Mouse (Mus musculus) left cerebral cortex, postnatal 14 days (tissue): ENCODE measurements around the gene Rbfox2. TPM values are rescaled to one million over a fixed set of nuclear protein-coding genes. Genes with fewer than 3 reads are reported as not detected.

Experiments
- DNase-seq, 2 experiments: peaks; one replicate each; pipeline ENCODE4 v3.0.0; 2021 to 2022; ENCODE audit warnings: low spot score in 2 of 2, mixed read lengths in 1 of 2
- intact Hi-C: fragments of 180-260 bp; cut with DNase I; formaldehyde crosslinking; loops from one replicate; pipeline ENCODE4 v1.15.1; 2025
- total RNA-seq, 2 experiments: library from RNA; stranded (reverse); gene quantifications; 2 replicates each; pipeline ENCODE4 v1.2.3; 2021

Rbfox2 gene
- total RNA-seq, 2 experiments from 2014 or later = 237 to 248 TPM

DNA sequence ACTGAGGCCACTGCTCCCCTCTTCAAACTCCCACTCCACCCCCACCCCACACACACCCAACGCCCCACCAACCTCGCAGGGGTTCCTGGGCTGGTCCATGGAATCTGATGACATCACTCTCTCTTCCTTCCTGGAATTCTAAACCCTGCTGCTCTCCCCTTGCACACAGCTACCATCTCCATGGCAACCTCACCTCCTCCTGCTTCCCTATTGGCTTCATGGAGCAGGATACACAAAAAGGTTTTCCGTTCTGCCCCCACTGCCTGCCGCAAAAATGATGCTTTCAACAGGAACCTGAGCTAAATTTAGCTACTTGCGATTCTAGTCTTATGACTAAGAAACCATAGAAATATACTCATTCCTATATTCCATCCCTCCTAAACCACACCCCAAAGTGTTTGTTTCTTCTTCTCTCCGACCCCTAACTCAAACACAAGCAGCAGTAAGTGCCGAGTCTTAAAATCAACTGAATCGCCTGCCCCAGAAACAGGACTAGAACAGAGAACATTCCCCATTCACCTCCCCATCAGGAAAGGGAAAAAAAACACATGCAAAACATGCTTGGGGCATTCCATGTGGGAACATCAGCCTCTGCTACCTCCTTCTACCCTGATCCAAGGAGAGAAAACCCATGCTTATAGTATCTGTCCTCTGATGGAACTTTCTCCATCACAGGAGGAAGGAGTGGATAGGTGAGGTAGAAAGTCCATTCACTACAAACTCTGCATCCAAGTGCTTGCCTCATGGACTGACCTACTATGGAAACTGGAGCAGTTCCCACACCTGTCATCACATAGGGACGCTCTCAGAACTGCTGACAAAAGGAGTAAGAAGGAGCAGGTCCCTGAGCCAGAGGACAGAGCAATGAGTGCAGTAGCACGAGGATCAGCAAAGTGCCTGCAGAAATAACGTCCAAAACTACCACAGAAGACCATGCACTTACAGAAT lies 61.1 kb downstream of the Rbfox2 start:
- peak; percentile 87 to 95 for DNase-seq
- intact Hi-C loops = no loop called here

GRCm38 (mm10) chr15:77244634-77245033 lies 62.2 kb downstream of the Rbfox2 start:
- intact Hi-C loops = no loop called here
- DNase-seq = no peak

DNA sequence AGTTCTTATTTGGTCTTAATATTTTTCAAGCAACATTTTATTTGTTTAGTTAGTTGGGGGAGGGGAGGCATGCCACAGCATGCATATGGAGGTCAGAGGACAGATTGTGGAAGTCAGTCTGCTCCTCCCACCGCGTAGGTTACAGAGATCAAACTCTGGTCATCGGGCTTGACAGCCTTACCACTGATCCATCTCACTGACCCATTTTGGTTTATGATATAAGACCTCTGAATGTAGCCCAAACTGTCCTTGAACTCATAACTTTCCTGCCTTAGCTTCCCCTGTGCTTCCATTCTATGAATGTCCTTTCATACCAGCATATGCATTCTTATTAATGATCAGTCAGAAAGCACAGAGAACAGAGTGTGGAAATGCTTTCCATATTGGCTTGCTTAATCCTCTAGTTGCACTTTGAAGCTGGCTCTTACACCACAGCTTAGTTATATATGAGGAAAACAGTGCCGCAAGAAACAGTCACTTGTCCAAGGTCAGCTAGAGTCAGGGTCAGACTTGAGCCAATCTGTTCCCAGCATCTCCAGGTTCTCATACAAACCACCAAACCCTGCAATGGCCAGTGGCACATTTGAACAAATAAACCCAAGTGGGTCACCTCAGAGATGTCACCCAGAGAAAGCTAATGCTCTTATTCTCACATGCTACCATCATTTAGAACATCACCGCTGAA lies 62.8 kb downstream of the Rbfox2 start:
- no peak for DNase-seq
- intact Hi-C loops = no loop called here

GRCm38 (mm10) chr15:77240607-77241006 lies 66.2 kb downstream of the Rbfox2 start:
- intact Hi-C loops = no loop called here
- no peak for DNase-seq

DNA sequence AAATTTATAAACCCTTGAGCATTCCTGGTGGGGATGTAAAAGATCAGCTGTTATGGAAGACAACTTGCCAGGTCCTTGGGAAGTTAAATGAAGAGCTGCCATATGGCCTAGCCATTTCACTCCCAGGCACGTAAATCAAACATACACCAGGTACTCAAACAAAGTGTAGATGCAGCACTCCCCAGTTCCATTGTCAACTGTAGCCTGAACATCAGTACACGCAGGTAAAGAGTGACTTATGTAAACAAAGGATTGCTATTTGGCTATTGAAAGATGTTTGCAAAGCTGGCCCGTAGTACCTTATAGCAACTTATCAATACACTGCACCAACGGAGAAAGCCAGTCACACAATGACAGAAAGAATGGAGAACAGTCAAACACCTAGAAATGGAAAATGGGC lies 67.2 kb downstream of the Rbfox2 start:
- DNase-seq = no peak
- intact Hi-C loops = no loop called here

GRCm38 (mm10) chr15:77237661-77238060 lies 69.1 kb downstream of the Rbfox2 start:
- no peak for DNase-seq
- intact Hi-C loops = no loop called here

DNA sequence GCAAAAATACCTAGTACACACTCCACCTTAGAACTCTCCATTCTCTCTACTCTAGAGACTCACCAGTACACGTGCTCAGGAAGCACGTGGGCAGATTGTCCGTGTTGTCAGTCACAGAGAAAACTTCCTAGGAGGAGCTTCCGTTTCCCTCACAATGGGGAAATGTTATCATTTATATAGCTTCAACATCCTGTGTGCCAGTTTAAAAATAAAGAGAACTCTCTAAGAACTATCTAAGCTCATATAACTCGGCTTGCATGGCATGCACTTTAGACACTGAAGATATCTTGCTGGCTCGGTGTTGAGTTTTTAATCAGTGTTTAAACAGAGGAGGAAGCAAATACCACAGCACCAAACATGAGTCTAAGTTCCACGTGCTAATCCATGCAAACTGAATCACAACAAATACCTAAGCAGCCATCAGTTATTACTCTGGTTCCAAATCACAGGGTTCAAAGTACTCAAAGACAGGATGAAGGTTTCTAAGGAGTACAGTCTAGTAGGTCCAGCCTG lies 70.7 kb downstream of the Rbfox2 start:
- no peak for DNase-seq
- intact Hi-C loops = no loop called here

- intact Hi-C loops = no loop called here
- no peak for DNase-seq
Observed at GRCm38 (mm10) chr15:77235551-77235950, 71.3 kb downstream of the Rbfox2 start.

- no peak for DNase-seq
- intact Hi-C loops = no loop called here
Observed at GRCm38 (mm10) chr15:77234296-77234695, 72.5 kb downstream of the Rbfox2 start.

- no peak for DNase-seq
- intact Hi-C loops = no loop called here
Observed at GRCm38 (mm10) chr15:77230144-77230543, 76.7 kb downstream of the Rbfox2 start.

DNA sequence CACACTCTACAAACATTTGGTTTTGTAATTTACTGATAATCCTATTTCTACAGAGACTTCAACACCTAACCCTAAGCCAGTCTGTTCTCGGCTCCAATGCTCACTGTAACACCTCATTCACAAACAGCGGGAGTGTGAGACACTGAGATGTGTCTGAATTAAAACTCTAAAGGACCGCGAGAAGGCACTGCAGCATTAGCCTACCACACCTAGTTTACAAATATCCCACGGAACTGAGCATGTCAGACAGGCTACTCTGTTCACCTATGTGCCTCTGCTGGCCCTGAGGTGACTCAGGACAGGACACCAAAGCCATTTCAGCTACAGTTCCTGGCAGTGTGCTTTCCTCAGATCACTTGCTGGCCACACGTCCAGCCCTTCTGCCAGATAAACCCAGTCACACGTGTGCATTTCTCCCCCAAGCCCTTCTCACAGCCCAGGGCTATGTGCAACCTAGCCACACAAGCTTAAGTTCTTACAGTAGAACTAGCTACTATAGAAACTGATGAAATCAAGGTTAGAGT lies 79.9 kb downstream of the Rbfox2 start:
- intact Hi-C loops = loop anchor here (5.0 kb wide), 1 partner anchor 130 kb away; no protein-coding TSS in a partner anchor
- DNase-seq = no peak

GRCm38 (mm10) chr15:77225858-77226257 lies 80.9 kb downstream of the Rbfox2 start:
- intact Hi-C loops = loop anchor here (2.0 to 5.0 kb wide), 2 partner anchors 111 to 131 kb away; no protein-coding TSS in a partner anchor

GRCm38 (mm10) chr15:77225274-77225673 lies 81.5 kb downstream of the Rbfox2 start:
- peak in 1 of 2 experiments; percentile 46 for DNase-seq
- intact Hi-C loops = loop anchor here (2.0 to 5.0 kb wide), 2 partner anchors 112 to 132 kb away; no protein-coding TSS in a partner anchor

More at GRCm38 (mm10) chr15:77225858-77226257, 80.9 kb downstream of the Rbfox2 start:
- DNase-seq = no peak

GRCm38 (mm10) chr15:77220833-77221232 lies 86.0 kb downstream of the Rbfox2 start:
- intact Hi-C loops = loop anchor here (5.0 kb wide), 1 partner anchor 69 kb away; no protein-coding TSS in a partner anchor

GRCm38 (mm10) chr15:77220137-77220536 lies 86.7 kb downstream of the Rbfox2 start:
- no peak for DNase-seq
- intact Hi-C loops = loop anchor here (5.0 kb wide), 1 partner anchor 68 kb away; no protein-coding TSS in a partner anchor

More at GRCm38 (mm10) chr15:77220833-77221232, 86.0 kb downstream of the Rbfox2 start:
- no peak for DNase-seq

- intact Hi-C loops = no loop called here
- no peak for DNase-seq
Observed at GRCm38 (mm10) chr15:77219571-77219970, 87.2 kb downstream of the Rbfox2 start.

- DNase-seq = no peak
- intact Hi-C loops = no loop called here
Observed at GRCm38 (mm10) chr15:77218007-77218406, 88.8 kb downstream of the Rbfox2 start.

GRCm38 (mm10) chr15:77217523-77217922 lies 89.3 kb downstream of the Rbfox2 start:
- DNase-seq = no peak

DNA sequence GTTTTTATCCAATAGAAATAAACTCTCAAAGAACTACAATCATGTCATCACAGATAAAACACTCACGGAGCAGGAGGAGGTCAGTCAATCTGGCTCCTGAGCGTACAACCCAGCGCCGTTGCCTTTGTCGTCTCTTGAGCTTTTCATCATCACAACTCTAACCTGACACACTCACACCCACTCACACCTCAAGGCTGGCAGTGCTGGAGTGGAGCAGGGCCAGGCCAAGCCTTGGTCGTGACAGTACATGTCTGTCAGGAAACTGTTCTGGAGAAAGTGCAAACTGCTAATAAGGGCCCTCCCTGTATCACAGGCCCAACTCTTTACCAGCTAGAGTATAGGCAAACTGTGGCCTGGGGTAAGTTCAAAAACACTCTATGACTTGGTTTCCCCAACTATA lies 90.1 kb downstream of the Rbfox2 start:
- DNase-seq = no peak
- intact Hi-C loops = no loop called here

More at GRCm38 (mm10) chr15:77217523-77217922, 89.3 kb downstream of the Rbfox2 start:
- intact Hi-C loops = no loop called here
